Mouse (Mus musculus) neural tube, embryonic 12.5 days (tissue): ENCODE results near the gene Abraxas2. TPM values are rescaled to one million over a fixed set of nuclear protein-coding genes. Genes with fewer than 3 reads are reported as not detected.

ENCODE experiments used
- ATAC-seq: fragments of 200-750 bp; cut with Nextera tagmentation; 2 replicates; pipeline ENCODE4 v1.8.0; 2017; ENCODE audit warnings: low read depth, mild to moderate bottlenecking, moderate TSS enrichment, moderate library complexity; ENCODE audit not compliant: low FRiP score
- H3K27ac ChIP-seq: fragments of 300-500 bp; sonication (generic); 2 replicates; pipeline ENCODE4 v1.5.1; 2016
- H3K27me3 ChIP-seq: fragments of 300-500 bp; sonication (generic); replicated peaks from 2 replicates; pipeline ENCODE4 v1.6.1; 2016; ENCODE audit warnings: mild to moderate bottlenecking
- H3K36me3 ChIP-seq: fragments of 300-500 bp; sonication (generic); 2 replicates; pipeline ENCODE4 v1.6.1; 2016; ENCODE audit warnings: mild to moderate bottlenecking
- H3K4me1 ChIP-seq: fragments of 300-500 bp; sonication (generic); 2 replicates; pipeline ENCODE4 v1.6.1; 2016
- H3K4me2 ChIP-seq: fragments of 300-500 bp; sonication (generic); replicated peaks from 2 replicates; pipeline ENCODE4 v1.6.1; 2016; ENCODE audit warnings: mild to moderate bottlenecking
- H3K4me3 ChIP-seq: fragments of 300-500 bp; sonication (generic); 2 replicates; pipeline ENCODE4 v1.5.1; 2016
- H3K9ac ChIP-seq: fragments of 300-500 bp; sonication (generic); 2 replicates; pipeline ENCODE4 v1.6.1; 2016; ENCODE audit warnings: mild to moderate bottlenecking
- H3K9me3 ChIP-seq: fragments of 300-500 bp; sonication (generic); 2 replicates; pipeline ENCODE4 v1.6.1; 2016; ENCODE audit warnings: mild to moderate bottlenecking
- WGBS: fragments of 180-500 bp; shearing (Covaris S2); methylation state at CpG from one replicate; pipeline ENCODE4 v1.1.7; 2016; 5-methylcytosine and 5-hydroxymethylcytosine counted together
- polyA plus RNA-seq: library from polyadenylated mRNA; unstranded; fragments of >200 nt; fragmentation: Nextera tagmentation; extraction: Ambion mirVana; gene quantifications from 2 replicates; pipeline ENCODE4 v1.2.1, GENCODE M21; 2016

Abraxas2 gene
- polyA plus RNA-seq, 1 experiment from 2014 or later: 36.5 TPM

DNA sequence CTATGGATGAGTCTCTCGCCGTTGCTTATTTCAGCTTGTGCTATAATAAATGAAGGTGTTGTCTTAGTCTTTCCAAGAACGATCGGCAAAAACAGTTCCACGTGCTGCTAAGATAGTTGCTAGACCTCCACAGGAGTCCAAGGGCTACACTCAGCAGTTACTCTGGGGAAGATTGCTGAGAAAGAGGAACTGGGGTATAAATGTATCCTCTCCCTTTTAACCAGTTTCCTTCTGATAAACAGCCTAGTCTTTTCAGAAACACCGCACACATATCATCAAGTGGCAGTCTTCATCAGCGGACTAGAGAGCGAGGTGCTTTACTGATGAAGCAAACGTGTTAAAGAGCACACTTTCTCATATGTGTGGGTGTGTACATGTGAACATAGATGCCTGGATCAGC is 7.3 kb downstream of the Abraxas2 start:
- no peaks in the 10 kb centered on the region for H3K9me3 ChIP-seq
- 0 out of 2 replicates have a peak, but pooled peaks cover 9% of the 10 kb centered on the region for H3K4me1 ChIP-seq
- no peak overlapping the region for H3K9ac ChIP-seq
- no peak overlapping the region for H3K27ac ChIP-seq
- H3K4me2 ChIP-seq: no peak overlapping the region
- ATAC-seq: no peak
- peaks cover 31% of the 10 kb centered on the region for H3K36me3 ChIP-seq
- no peak overlapping the region for H3K4me3 ChIP-seq
- WGBS: 93% methylated on average over 9 of the region's 9 CpGs
- no peaks in the 10 kb centered on the region for H3K27me3 ChIP-seq

DNA sequence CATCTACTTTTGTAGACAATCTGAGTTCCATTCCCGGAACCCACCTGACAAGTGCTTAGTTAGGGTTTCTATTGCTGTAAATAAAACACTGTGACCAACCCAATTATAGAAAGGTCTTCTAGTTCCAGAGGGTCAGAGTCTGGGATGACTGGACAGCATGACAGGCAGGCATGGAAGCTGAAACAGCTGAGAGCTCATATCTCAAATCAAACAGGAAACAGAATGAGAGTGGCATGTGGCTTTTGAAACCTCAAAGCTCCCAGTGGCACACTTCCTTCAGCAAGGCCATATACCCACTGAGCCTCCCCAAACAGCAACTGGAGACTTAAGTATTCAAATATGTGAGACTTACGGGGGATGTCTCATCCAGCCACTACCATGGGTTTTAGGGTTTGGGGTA is 14.0 kb downstream of the Abraxas2 start:
- H3K27me3 ChIP-seq: no peaks in the 10 kb centered on the region
- H3K4me3 ChIP-seq: no peak overlapping the region
- H3K9me3 ChIP-seq: no peaks in the 10 kb centered on the region
- H3K4me1 ChIP-seq: no peaks in the 10 kb centered on the region
- no peak overlapping the region for H3K27ac ChIP-seq
- 88% methylated on average over 2 of the region's 2 CpGs for WGBS
- peaks cover 76% of the 10 kb centered on the region for H3K36me3 ChIP-seq
- H3K9ac ChIP-seq: no peak overlapping the region
- no peak overlapping the region for H3K4me2 ChIP-seq
- no peak for ATAC-seq

DNA sequence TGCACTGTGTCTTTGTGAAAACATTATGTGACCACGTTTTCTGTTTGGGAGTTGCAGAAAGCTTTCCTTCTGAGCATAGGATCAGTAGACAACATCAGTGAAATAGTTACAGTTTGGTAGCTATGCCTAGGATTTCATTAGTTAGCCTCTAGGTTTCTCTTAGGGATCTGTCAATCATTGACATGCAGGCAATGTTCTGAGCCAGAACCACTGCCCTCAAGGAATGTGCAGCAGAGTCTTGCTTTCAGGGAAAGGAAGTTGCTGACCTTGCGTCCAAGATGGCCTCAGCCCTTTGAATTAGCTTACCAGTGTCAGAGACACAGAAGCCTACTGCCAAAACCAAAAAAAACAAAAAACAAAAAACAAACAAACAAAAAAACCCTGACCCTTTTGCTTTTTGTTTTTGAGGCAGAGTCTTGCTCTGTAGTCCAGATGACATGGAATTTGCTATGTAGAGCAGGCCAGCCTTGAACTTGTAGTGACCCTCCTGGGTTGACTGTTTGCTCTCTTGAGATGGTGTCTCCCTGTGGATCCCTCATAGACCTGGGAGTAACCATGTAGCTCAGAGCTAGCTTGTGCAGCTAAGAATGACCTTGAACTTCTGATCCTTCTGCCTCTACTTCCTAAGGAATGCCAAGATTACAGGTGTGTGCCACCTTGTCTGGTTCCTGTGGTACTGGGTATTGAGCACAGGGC is 16.5 kb downstream of the Abraxas2 start:
- H3K4me3 ChIP-seq: no peak overlapping the region
- H3K4me1 ChIP-seq: no peaks in the 10 kb centered on the region
- 88% methylated on average over 2 of the region's 2 CpGs for whole genome bisulfite sequencing
- H3K27ac ChIP-seq: no peak overlapping the region
- H3K27me3 ChIP-seq: no peaks in the 10 kb centered on the region
- no peak overlapping the region for H3K4me2 ChIP-seq
- no peaks in the 10 kb centered on the region for H3K9me3 ChIP-seq
- H3K9ac ChIP-seq: no peak overlapping the region
- peaks cover 86% of the 10 kb centered on the region for H3K36me3 ChIP-seq
- ATAC-seq: no peak

DNA sequence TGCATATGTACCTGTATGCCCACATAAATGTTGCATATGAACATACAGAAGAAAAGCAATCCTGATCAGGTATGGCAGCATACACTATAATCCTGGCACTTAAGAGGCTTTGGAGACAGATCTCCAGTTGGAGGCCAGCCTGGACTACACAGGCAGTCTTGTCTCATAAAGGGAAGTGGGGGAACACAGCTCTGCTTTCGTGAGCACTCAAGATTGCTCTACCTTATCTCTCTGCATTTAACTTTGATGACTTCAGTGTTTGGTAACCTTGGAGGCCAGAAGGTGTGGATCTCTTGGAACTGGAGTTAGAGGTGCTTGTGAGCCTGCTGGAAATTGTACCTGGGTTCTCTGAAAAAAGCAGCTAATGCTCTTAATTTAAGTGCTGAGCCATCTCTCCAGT is 21.3 kb downstream of the Abraxas2 start:
- ATAC-seq: no peak
- no peak overlapping the region for H3K27ac ChIP-seq
- H3K36me3 ChIP-seq: peaks cover 92% of the 10 kb centered on the region
- no peaks in the 10 kb centered on the region for H3K27me3 ChIP-seq
- WGBS: 90% methylated on average over 1 of the region's 1 CpGs
- H3K4me2 ChIP-seq: no peak overlapping the region
- no peaks in the 10 kb centered on the region for H3K9me3 ChIP-seq
- H3K4me1 ChIP-seq: no peaks in the 10 kb centered on the region
- no peak overlapping the region for H3K9ac ChIP-seq
- no peak overlapping the region for H3K4me3 ChIP-seq

DNA sequence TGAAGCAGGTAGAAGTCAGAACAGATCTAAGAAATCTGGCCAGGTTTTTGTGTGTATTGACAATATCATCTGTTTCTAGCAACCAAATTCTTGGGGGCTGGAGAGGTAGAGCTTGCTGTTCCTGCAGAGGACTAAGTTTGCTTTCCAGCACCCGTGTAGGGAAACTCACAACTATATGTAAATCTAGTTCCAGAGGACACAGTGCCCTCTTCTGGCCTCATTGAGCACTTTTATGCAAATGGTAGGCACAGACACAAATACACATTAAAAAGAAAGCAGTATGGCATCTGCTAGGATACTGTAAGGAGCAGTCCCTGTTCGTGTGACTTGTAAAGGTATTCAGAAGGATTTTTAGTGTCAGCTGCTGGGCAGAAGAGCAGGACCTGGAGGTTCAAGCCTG is 23.3 kb downstream of the Abraxas2 start:
- no peak overlapping the region for H3K4me3 ChIP-seq
- H3K9me3 ChIP-seq: no peaks in the 10 kb centered on the region
- H3K9ac ChIP-seq: no peak overlapping the region
- peaks cover 76% of the 10 kb centered on the region for H3K36me3 ChIP-seq
- H3K27me3 ChIP-seq: no peaks in the 10 kb centered on the region
- no peak overlapping the region for H3K27ac ChIP-seq
- no peak overlapping the region for H3K4me2 ChIP-seq
- ATAC-seq: no peak
- no peaks in the 10 kb centered on the region for H3K4me1 ChIP-seq
- 82% methylated on average over 2 of the region's 2 CpGs for WGBS

DNA sequence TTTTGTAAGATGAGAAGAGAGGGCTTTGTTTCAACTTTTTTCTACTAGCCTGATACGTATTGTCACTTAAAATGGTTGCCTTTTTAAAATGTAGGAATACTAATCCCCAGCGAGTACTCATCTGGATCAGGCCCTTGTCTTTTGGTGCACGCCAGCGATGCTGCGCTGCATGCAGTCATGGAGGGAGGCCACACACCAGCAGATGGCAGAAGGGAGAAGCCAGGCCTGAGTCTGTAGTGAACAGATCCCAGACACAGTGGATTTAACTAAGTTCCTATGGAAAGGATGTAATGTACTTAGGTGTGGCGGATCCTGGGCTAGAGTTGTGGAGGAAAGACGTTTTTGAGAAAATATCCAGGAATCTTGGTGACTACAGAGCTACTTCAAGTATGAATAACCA is 25.0 kb downstream of the Abraxas2 start:
- Histone ChIP-seq H3K27me3 (no peaks in the 10 kb centered on the region), H3K36me3 (peaks cover 60% of the 10 kb centered on the region), H3K4me1 (no peaks in the 10 kb centered on the region), H3K9me3 (no peaks in the 10 kb centered on the region), H3K4me2 (no peak overlapping the region), H3K4me3 (no peak overlapping the region), H3K27ac (no peak overlapping the region), H3K9ac (no peak overlapping the region)
- 92% methylated on average over 7 of the region's 7 CpGs for WGBS
- ATAC-seq: no peak

DNA sequence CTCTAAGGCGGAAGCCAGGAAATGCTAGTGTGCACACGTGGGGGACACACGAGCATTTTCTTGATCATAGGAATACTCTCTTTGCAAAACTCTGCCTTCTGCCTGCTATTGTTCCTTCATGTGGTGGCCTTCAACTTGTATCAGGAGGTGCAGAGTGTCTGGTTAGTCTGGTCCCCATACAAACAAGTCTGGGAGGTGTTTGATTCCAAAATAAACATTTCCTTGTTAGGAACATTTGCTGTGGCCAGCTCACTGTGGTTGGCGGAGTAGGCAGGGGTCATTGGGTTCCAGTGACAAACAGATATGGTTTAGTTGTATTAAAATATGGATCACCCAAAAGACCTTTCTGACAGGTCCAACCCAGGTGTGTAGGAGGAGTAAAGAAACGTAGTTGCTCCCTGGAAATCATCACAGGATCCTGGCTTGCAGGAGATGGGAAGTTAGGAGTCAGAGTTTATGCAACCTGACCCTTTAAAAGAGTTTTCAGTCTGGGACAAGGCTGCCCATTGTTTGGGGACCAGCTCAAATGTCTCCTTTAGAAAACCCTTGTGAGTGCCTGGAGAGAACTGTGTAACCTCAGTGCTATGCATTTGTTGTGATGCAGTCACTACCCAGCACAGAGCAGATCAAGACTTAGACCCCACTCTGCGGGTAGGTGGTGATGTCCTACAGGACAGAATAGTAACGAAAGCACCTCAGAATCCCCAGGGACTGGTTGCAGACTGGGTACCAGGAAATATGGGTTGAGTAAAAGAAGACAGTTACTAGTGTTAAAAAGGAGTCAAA is 28.2 kb downstream of the Abraxas2 start:
- Histone ChIP-seq H3K27ac (no peak overlapping the region), H3K4me2 (no peak overlapping the region), H3K4me3 (no peak overlapping the region), H3K9me3 (no peaks in the 10 kb centered on the region), H3K9ac (no peak overlapping the region), H3K36me3 (peaks cover 30% of the 10 kb centered on the region), H3K4me1 (no peaks in the 10 kb centered on the region), H3K27me3 (no peaks in the 10 kb centered on the region)
- ATAC-seq: no peak
- 75% methylated on average over 7 of the region's 7 CpGs for WGBS

DNA sequence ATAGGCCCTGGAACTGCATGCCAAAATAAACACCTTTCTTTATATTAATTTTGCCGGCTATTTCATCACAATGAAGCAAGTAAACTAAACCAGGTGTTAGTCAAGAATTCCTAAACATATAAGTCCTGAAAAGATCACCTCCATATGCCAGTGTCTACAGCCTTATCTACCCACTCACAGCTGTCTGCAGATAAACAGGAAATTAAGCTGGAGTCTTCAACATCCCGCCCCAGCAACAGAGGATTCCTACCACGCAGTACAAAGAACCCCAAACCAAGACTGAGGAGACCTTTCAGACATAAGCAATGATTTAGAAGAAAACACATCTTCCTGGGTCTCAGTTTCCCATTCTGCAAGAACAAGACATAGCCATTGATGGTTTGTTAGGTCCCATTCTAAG is 29.0 kb downstream of the Abraxas2 start:
- Histone ChIP-seq H3K4me3 (no peak overlapping the region), H3K36me3 (peaks cover 22% of the 10 kb centered on the region), H3K9me3 (no peaks in the 10 kb centered on the region), H3K4me2 (no peak overlapping the region), H3K27me3 (no peaks in the 10 kb centered on the region), H3K4me1 (no peaks in the 10 kb centered on the region), H3K9ac (no peak overlapping the region), H3K27ac (no peak overlapping the region)
- ATAC-seq: no peak
- 89% methylated on average over 3 of the region's 3 CpGs for WGBS

DNA sequence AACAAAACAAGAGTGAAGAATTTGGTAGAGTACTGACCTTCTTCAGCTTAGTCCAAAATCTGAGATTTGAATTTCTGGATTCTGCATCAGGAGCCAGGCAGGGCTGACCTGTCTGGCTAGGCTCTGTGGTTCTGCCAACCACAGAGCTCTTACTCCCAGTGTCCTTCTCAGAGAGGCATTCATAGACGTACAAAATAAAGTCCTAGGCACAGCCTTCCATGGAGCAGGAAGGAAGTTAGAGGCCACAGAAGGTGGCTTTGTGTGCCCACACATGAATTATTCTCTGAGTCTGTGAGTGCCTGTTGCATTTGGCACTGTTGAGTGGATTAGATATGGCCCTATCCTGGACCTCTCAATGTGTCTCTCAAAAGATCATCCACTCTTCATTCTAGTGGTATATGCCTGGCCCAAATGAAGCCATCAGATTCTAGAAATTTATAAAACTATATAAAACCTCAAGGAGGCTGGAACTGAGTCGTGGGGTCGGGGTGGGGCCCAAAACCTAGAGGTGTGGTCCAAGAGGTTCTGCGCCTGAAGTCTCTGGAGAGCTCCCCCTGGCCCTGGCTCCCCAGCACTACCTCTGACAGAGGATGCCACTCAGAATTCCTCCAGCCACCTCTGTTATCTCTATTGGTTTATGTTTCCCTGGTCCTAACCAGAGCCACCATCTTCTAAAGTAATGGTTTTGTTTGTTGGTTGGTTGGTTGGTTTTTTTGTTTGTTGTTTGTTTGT is 29.7 kb downstream of the Abraxas2 start:
- H3K9ac ChIP-seq: no peak overlapping the region
- H3K4me2 ChIP-seq: no peak overlapping the region
- H3K27me3 ChIP-seq: no peaks in the 10 kb centered on the region
- no peaks in the 10 kb centered on the region for H3K9me3 ChIP-seq
- peaks cover 16% of the 10 kb centered on the region; the same call in 1 of the 2 replicates for H3K36me3 ChIP-seq
- H3K4me3 ChIP-seq: no peak overlapping the region
- no peak for ATAC-seq
- no peak overlapping the region for H3K27ac ChIP-seq
- no peaks in the 10 kb centered on the region for H3K4me1 ChIP-seq
- WGBS: 69% methylated on average over 4 of the region's 4 CpGs

DNA sequence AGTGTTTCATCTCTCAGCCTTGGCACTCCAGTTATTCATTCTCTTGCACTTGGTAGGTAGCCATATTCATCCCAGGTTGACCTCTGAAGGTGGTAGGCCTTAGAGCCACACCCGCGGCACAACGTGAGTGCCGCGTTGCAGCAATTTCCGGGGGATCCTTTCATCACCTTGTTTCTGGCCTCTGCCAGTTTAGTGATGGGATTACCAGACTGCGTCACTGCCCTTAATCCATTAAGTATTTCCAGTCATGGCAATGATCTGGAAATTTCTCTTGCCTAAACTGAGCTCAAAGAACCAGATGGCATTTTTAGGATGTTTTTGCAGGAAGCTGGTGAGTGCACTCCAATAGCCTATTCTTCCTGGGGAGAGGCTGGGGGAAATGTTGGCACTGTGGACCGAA is 30.7 kb downstream of the Abraxas2 start:
- no peak for ATAC-seq
- no peaks in the 10 kb centered on the region for H3K27me3 ChIP-seq
- H3K4me3 ChIP-seq: no peak overlapping the region
- H3K36me3 ChIP-seq: peaks cover 8% of the 10 kb centered on the region; the same call in 1 of the 2 replicates
- no peaks in the 10 kb centered on the region for H3K9me3 ChIP-seq
- H3K27ac ChIP-seq: no peak overlapping the region
- H3K9ac ChIP-seq: no peak overlapping the region
- no peaks in the 10 kb centered on the region for H3K4me1 ChIP-seq
- H3K4me2 ChIP-seq: no peak overlapping the region
- WGBS: 95% methylated on average over 8 of the region's 8 CpGs

DNA sequence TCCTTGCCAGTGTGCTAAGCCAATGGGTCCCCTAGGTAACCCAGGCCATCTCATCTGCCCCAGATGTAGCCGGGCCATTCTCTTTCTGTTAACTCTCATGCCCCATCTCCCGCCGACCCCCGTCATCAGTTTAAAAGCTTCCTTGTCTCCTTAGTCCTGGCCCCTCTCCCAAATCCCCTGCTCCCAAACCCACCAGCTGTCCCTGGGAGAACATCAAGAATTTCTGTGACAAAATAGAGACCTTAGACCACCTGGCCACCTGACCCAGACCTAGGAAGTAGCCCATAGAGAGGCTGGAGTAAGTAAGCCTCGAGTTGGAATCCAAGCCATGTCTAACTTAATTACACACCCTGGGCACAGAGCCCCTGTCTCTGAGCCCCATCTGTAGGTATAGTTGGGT is 31.2 kb downstream of the Abraxas2 start:
- Histone ChIP-seq H3K4me1 (no peaks in the 10 kb centered on the region), H3K4me3 (no peak overlapping the region), H3K9ac (no peak overlapping the region), H3K9me3 (no peaks in the 10 kb centered on the region), H3K4me2 (no peak overlapping the region), H3K27ac (no peak overlapping the region), H3K36me3 (0 out of 2 replicates have a peak, but pooled peaks cover 5% of the 10 kb centered on the region), H3K27me3 (no peaks in the 10 kb centered on the region)
- no peak for ATAC-seq
- 84% methylated on average over 5 of the region's 5 CpGs for WGBS

DNA sequence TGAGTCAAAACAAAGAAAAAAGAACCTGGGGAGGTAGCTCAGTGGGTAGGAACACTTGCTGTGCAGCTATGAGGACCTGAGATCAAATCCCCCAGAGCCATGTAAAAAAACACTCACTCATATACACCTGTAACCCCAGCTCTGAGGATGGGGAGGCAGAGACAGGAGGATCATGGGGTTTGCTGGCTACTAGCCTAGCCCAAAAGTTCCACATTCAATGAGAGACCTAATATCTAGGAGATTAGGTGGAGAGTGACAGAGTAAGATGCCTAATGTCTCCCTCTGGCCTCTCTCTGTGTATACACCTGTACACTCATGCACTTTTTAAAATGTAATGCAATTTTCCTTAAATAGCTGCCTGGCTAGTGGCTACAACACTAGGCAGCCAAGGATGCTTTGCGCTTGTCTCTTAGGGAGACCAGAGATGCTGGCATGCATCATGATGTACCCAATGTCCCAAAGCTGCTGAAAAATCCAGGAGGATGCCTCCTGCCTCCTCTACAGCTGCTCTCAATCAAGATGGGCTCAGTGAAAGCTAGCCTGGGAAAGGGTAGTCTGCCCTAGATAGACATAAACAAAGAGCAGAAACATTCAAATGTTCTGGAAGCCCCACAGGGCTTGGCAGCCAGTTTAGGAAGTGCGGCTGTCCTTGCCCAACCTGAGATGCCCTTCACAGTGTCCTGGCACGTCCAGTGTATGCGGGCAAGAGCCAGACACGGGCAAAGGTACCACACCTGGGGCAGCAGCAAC is 32.7 kb downstream of the Abraxas2 start:
- Histone ChIP-seq H3K27me3 (no peaks in the 10 kb centered on the region), H3K27ac (no peak overlapping the region), H3K4me1 (no peaks in the 10 kb centered on the region), H3K9ac (no peak overlapping the region), H3K4me3 (no peak overlapping the region), H3K36me3 (no peaks in the 10 kb centered on the region), H3K4me2 (no peak overlapping the region), H3K9me3 (no peaks in the 10 kb centered on the region)
- ATAC-seq: no peak
- WGBS: 85% methylated on average over 5 of the region's 5 CpGs
